Mouse (Mus musculus) right cerebral cortex, postnatal 4 days (tissue): ENCODE data around the gene Pigp.
"Not testable (repeated sequence)": the region's sequence is repeated elsewhere in the genome, so short reads cannot be mapped to it uniquely, and the experiment has no call there.

Source experiments
- DNase-seq: peaks from one replicate; pipeline ENCODE4 v3.0.0-alpha.2; 2022

Pigp gene

DNA sequence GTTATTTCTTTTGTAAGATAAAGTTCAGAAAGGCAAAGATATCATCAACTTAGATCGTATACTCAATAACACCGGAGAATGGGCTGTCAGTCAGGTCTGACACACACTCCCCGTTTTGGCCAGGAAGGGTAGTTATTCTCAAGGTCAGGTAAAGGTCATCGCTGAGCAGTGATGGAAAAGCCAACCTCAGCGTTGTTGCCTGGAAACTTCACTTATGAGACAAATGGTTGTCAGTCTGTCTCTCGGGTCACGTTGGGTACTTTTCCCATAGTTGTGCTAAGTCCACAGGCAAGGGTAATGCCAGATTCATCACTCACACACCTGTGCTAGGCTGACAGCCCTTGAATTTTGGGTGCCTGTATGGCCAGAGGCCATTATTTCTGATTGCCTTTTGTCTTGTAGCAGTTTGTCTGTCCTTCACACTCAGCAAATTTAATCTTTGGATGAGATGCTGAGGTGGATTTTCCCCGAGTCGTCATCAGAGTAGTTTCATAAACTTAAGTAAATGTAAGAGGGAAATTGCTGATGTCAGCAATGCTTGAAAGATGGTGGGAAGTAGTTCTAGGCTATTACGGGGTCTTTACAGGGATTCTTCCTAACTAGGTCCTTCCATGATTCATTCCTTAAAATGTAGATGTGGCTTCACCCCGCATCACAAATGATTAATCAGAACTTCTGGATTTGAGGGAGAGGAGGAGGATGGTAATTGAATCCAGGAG is 14.7 kb downstream of the Pigp start:
- DNase-seq = no peak

- no peak for DNase-seq
Measured at GRCm38 (mm10) chr16:94356046-94356445, 15.6 kb downstream of the Pigp start.

- DNase-seq = no peak
Measured at GRCm38 (mm10) chr16:94354450-94354849, 17.2 kb downstream of the Pigp start.

DNA sequence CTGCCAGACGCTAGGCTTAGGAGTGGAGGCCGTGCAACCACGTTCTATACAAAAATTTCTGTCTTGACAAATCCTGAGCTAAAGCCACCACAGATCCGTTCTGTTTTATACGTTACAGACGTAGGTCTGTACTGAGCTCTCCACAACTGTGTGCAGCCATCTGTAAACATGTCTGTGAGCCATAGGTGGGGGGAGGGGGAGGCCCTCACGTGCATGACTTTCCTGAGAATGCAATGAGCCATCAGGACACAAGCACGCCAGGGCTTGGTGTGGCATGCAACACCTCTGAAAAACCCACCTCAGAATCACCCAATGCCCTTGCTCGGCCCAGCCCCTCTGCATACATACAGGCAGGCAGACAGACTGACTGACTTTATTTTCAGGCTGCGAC is 21.4 kb downstream of the Pigp start:
- DNase-seq = no peak

GRCm38 (mm10) chr16:94349588-94350286 is 21.9 kb downstream of the Pigp start:
- no peak for DNase-seq

GRCm38 (mm10) chr16:94348779-94349178 is 22.9 kb downstream of the Pigp start:
- no peak for DNase-seq

GRCm38 (mm10) chr16:94347080-94347731 is 24.4 kb downstream of the Pigp start:
- no peak for DNase-seq

GRCm38 (mm10) chr16:94345733-94346132 is 25.9 kb downstream of the Pigp start:
- no peak for DNase-seq

DNA sequence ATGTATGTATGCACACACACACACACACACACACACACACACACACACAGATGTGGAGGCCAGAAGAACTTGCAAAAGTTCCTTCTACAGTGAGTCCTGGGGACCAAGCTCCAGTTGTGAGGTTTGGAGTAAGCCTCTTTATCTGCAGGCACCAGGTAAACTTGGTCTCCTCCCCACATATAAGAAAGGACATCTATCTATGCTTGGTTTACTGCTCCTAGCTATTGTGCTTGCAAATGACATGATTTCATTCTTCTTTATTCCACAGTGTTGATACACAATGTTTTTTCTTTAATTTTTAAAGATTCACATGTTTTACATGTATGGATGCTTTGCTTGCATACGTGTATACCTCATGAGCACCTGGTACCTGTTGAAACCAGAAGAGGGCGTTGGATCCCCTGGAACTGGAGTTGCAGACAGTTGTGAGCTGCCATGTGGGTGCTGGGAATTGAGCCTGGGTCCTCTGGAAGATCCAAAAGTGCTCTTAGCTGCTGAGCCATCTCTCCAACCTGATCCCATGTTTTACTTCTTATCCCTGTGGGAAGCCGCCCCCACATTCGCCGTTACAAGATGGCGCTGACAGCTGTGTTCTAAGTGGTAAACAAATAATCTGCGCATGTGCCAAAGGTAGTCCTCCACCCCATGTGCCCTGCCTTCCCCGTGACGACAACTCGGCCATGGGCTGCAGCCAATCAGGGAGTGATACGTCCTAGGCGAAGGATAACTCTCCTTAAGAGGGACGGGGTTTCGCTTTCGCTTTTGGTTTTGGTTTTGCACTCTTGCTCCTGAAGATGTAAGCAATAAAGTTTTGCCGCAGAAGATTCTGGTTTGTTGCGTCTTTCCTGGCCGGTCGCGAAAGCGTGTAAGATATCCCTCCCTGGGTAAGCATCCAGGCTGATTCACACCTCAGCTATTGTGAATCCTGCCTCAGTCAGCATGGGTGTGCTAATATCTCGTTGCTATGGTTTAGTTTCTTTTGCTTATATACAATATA is 32.2 kb downstream of the Pigp start:
- not testable (repeated sequence) for DNase-seq

DNA sequence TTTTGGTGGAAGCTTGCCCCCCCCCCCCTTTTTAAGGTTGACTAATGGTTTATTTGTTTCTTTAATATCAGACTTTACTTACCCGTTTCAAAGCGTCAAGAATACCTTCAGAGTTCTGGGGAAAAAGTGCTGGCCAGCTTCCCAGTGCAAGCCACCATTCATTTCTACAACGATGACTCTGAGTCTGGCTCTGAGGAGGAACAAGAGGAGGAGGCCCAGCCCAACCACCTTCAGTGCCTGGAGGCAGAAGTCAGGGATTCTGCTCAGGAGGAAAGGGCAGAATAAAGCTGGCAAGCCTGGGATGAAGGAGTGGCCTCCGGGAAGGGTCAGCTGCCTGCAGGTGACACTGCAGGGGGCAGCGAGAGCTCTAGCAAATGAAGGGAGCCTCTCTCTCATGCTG is 36.0 kb downstream of the Pigp start:
- DNase-seq = no peak

- no peak for DNase-seq
Measured at GRCm38 (mm10) chr16:94331886-94332252, 39.8 kb downstream of the Pigp start.

- DNase-seq = no peak
Measured at GRCm38 (mm10) chr16:94331233-94331885, 40.3 kb downstream of the Pigp start.

- DNase-seq = no peak
Measured at GRCm38 (mm10) chr16:94330429-94330828, 41.2 kb downstream of the Pigp start.

DNA sequence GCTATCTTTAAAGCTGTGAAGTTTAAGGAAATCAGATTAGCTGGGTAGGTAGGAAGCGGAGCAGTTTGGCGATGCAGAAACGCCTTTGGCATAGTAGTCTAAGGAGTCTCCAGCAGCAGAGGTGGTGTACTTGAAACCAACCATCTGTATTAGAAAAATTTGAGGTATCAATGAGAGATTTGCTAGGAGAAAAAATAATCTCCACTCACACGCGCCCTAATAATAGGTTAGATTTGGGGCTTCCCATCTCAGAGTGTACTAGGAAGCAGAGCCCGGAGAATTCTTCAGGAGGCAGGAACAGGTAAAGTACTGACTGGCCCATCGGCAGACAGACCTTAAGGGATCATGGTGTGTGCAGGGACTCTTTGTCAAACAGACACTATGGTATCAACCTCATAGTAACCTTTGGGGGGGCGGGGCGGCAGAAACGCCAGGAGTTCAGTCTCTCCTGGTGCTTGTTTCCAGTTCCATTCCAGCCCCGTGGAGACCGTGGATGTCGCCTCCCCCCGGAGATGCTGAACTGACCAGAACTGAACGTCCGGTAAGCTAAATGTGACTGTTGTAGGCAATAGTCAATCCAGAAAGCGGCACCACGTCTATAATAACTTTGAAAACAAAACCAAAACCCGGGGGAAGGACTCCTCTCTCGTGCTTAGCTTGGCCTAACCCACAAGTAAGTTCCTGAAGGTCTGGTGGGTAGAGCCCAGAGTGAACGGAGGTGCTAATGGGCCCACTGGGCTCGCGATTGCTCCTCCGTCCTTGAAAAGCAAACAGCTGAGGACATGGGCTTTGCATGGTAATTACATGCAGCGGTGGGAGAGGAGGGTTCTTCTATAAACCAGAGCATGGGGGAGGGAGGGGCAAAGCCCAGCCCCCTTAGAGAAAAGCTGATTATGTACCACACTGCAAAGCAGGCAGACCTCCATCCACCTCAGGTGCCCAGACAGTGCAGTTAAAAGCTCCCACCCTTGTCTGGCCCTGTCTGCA is 42.5 kb downstream of the Pigp start:
- no peak for DNase-seq

- no peak for DNase-seq
Measured at GRCm38 (mm10) chr16:94327781-94328711, 43.6 kb downstream of the Pigp start, which contains the start of gene Ripply3. Gene Ripply3 (plus strand): TSS chr16:94328420.

GRCm38 (mm10) chr16:94326008-94326407 is 45.6 kb downstream of the Pigp start:
- no peak for DNase-seq

DNA sequence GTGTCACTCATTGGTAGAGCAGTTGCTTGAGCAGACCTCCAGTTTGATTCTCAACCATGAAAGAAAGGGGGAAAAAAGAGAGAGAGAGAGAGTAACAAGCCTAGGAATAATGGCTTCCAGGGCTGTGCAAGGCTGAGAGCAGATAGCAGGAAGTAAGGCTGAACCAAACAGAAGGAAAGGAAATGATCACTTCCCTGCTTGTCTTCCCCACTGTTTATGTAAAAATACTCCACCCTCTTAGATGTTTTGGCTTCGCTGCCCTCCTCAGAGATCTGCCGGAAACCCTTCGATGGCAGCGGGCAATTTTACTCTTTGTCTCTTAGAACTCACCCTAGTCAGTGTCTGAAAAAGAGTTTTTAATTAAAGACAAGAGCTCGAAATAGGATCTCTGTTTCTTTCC is 48.0 kb downstream of the Pigp start:
- DNase-seq = no peak

DNA sequence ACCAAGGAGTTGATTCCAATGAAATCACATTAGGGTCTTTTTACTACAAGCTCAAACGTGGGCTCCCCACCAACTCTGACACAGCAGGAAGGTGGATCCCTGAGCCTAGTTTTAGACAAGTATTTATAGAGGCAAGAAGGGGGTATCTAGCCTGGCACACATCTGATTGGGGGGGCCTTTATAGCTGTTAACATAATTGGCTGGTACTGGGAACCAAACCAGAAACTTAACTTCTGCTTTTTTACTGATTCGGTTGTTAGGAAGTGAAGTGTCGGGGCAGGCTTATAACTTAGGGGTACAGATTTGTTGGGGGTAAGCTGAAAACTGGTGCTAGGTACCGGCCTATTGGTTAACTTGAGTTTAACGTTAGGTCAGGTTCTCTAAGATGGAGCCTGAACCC is 51.4 kb downstream of the Pigp start:
- DNase-seq = no peak

- DNase-seq = no peak
Measured at GRCm38 (mm10) chr16:94317752-94318151, 53.9 kb downstream of the Pigp start.

DNA sequence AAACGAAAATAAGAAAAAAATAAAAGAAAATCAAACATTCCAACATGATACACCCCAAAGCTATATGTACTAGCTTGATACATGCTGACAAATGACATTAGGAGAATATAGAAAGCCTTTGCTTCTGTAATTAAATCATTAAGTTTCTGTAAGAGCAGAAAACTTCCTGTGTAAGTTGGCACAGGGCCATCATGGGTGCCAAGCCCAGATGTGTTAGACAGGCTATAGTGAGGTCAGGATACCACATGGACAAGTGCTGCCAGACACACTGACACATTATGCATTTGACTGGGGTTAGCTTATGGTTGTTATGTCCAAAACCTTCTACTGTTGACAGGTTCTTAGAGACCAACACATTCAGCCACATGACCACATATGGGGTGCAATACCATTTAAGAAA is 56.4 kb downstream of the Pigp start:
- DNase-seq = no peak
